Comparison of ENCODE assay signal across 16 mouse cellular contexts in genomic region chr14:20205747-20206146, GRCm38 (mm10).
"Had no signal": no experiment of that assay in that cellular context is flagged by ENCODE, and none has a peak within 500 bp of the region (broad histone marks: within the 10 kb centered on the region; RNA-seq: fewer than 3 reads in every experiment).

No protein-coding gene starts in this region.

- H3K4me3 ChIP-seq: intestine, embryonic 15.5 days; kidney, embryonic 15.5 days; left cerebral cortex, adult 2 months; midbrain, embryonic 13.5 days had no signal

- H3K4me2 ChIP-seq: intestine, embryonic 15.5 days; kidney, embryonic 15.5 days; lung, embryonic 14.5 days; midbrain, embryonic 13.5 days had no signal

- H3K27ac ChIP-seq: intestine, embryonic 15.5 days; kidney, embryonic 15.5 days; left cerebral cortex, adult 2 months; liver, embryonic 14.5 days; macrophage; midbrain, embryonic 13.5 days had no signal

- H3K9ac ChIP-seq: intestine, embryonic 15.5 days; kidney, embryonic 15.5 days; liver, embryonic 14.5 days; lung, embryonic 14.5 days; midbrain, embryonic 13.5 days had no signal

- H3K27me3 ChIP-seq: intestine, embryonic 15.5 days; kidney, embryonic 15.5 days; midbrain, embryonic 13.5 days had no signal

- DNase-seq: kidney, adult 11 months; kidney, adult 8-10 months; kidney, postnatal 10 days; kidney, postnatal 36 days; layer of hippocampus, postnatal 36 days; lung, embryonic 14.5 days; lung, postnatal 10 days; thymus, adult 18-20 months; thymus, postnatal 36 days had no signal

- ATAC-seq: intestine, embryonic 15.5 days; midbrain, embryonic 13.5 days; midbrain, embryonic 16.5 days had no signal

- H3K36me3 ChIP-seq: intestine, embryonic 15.5 days; kidney, embryonic 15.5 days; midbrain, embryonic 13.5 days had no signal

- H3K9me3 ChIP-seq: intestine, embryonic 15.5 days; kidney, embryonic 15.5 days; midbrain, embryonic 13.5 days had no signal
